Mouse (Mus musculus) megakaryocyte, embryonic 14.5 days (primary cell): ENCODE results near the gene Hist3h2a.

Experiments used
- FLI1 ChIP-seq: IDR thresholded peaks from 2 replicates; pipeline ENCODE4 v1.6.1; 2012; ENCODE audit warnings: low read length, inconsistent platforms, mixed read lengths
- GATA1 ChIP-seq: IDR thresholded peaks from 3 replicates; pipeline ENCODE4 v1.6.1; 2012; ENCODE audit warnings: mixed read lengths, low read length, inconsistent platforms, borderline replicate concordance

DNA sequence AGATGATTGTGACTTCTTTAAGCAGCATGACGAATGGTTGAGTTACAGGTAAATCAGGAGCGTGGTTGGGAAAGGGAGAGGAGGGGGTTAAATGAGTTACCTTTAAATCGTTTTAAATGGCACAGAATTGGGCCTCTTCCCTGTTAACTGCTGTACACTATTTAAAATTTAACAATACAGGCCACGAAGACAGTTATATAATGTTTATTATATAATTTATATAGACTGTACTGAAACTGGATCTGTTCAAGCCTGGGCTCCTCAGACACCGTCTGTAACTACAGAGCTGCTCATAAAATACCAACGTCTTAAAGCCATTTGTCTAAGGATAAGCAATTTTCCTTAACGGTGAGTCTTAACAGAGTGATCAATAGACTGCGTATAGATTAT, 1.4 kb downstream of the Hist3h2a start:
- TF ChIP-seq GATA1 (no peak), FLI1 (no peak)
